24 mouse cellular contexts compared by ENCODE assay signal in the genomic region with DNA sequence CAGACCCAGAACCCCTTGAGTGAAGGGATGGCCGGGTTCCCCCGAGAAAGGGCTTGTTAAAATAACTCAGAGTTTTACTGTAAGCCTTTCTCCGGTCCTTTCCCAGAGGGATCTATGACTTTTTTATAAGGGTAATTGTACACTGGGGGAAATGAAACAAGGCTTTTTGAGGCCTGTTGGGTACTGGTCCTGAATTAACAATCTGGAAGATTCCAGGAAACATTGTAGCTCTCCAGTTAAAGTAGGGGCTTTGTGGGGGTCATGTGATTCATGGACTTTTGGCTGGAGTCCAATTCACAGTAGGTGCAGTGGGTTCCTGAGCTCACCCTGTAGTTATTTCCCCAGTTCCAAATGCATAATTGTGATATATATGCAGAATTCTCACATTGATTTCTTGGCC.
"Had no signal": no experiment of that assay in that cellular context is flagged by ENCODE, and none has a peak within 500 bp of the region (broad histone marks: within the 10 kb centered on the region; RNA-seq: fewer than 3 reads in every experiment).

No protein-coding gene starts in this region.

- H3K27me3 ChIP-seq: heart, embryonic 12.5 days; hindbrain, embryonic 12.5 days; intestine, embryonic 15.5 days; limb, embryonic 15.5 days; liver, embryonic 12.5 days had no signal

- H3K27ac ChIP-seq: gastrocnemius, adult 2 months; heart, embryonic 10.5 days; hindbrain, embryonic 10.5 days; hindbrain, embryonic 12.5 days; hindbrain, embryonic 14.5 days; intestine, embryonic 15.5 days; layer of hippocampus, adult 2 months; limb, embryonic 15.5 days; liver, embryonic 12.5 days; liver, embryonic 14.5 days had no signal

- ATAC-seq: hindbrain, embryonic 16.5 days; inflammation-experienced regulatory T-cells, adult 6 months; intestine, embryonic 15.5 days; intestine, postnatal 0 days; liver, embryonic 12.5 days had no signal

- H3K36me3 ChIP-seq: heart, embryonic 10.5 days; heart, embryonic 12.5 days; hindbrain, embryonic 10.5 days; hindbrain, embryonic 12.5 days; intestine, embryonic 15.5 days; limb, embryonic 15.5 days; liver, embryonic 12.5 days had no signal

- H3K4me1 ChIP-seq: heart, embryonic 10.5 days; heart, embryonic 12.5 days; hindbrain, embryonic 10.5 days; hindbrain, embryonic 12.5 days; intestine, embryonic 15.5 days; liver, embryonic 12.5 days had no signal

- H3K4me2 ChIP-seq: heart, embryonic 12.5 days; hindbrain, embryonic 12.5 days; hindbrain, embryonic 14.5 days; intestine, embryonic 15.5 days; limb, embryonic 15.5 days; liver, embryonic 12.5 days had no signal

- DNase-seq: gastrocnemius, adult 2 months; gastrocnemius, postnatal 10 days; gastrocnemius, postnatal 25 days; heart, adult 18-20 months; heart, postnatal 10 days; heart, postnatal 4 days; kidney, adult 18-20 months; kidney, adult 8-10 months; kidney, postnatal 10 days; kidney, postnatal 25 days; kidney, postnatal 4 days had no signal

- H3K4me3 ChIP-seq: gastrocnemius, adult 2 months; heart, embryonic 10.5 days; heart, embryonic 12.5 days; hindbrain, embryonic 10.5 days; hindbrain, embryonic 12.5 days; intestine, embryonic 15.5 days; layer of hippocampus, adult 2 months; limb, embryonic 15.5 days; liver, embryonic 12.5 days had no signal

- H3K9ac ChIP-seq: heart, embryonic 12.5 days; hindbrain, embryonic 12.5 days; hindbrain, embryonic 14.5 days; intestine, embryonic 15.5 days; limb, embryonic 15.5 days; liver, embryonic 12.5 days; liver, embryonic 14.5 days had no signal

- H3K9me3 ChIP-seq: heart, embryonic 10.5 days; heart, embryonic 12.5 days; hindbrain, embryonic 10.5 days; hindbrain, embryonic 12.5 days; intestine, embryonic 15.5 days; limb, embryonic 15.5 days; liver, embryonic 12.5 days had no signal
